Mouse (Mus musculus) adrenal gland, postnatal 36 days (tissue): ENCODE measurements around the gene Ripor2. TPM values are rescaled to one million over a fixed set of nuclear protein-coding genes. Genes with fewer than 3 reads are reported as not detected.

Experiments
- DNase-seq, 2 experiments: peaks; one replicate each; pipeline ENCODE4 v3.0.0; 2021; ENCODE audit warnings: mixed read lengths in 1 of 2
- total RNA-seq, 2 experiments: library from RNA; stranded (reverse); gene quantifications; 2 replicates each; pipeline ENCODE4 v1.2.3; 2021

The Ripor2 gene
- total RNA-seq, 2 experiments from 2014 or later: 2.6 to 4.2 TPM

DNA sequence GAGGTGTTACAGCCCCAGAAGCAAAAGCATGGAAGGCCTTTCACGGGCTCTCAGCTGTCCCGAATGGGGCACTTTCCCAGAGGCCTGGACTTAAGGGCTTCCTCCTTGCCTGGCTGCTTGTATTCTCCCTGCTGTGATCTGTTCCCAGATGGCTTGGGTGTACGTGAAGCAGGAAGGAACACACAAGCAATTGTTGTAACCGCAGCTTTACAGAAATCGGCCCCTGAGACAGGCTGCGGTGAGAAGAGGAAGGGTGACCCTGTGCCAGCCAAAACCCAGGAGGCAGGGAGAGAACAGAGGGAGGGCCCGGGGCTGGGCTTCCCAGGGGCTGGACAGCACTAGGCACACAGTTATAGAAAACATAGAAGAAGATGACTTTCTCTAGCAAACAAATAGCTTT is 129.0 kb downstream of the Ripor2 start:
- no peak for DNase-seq

DNA sequence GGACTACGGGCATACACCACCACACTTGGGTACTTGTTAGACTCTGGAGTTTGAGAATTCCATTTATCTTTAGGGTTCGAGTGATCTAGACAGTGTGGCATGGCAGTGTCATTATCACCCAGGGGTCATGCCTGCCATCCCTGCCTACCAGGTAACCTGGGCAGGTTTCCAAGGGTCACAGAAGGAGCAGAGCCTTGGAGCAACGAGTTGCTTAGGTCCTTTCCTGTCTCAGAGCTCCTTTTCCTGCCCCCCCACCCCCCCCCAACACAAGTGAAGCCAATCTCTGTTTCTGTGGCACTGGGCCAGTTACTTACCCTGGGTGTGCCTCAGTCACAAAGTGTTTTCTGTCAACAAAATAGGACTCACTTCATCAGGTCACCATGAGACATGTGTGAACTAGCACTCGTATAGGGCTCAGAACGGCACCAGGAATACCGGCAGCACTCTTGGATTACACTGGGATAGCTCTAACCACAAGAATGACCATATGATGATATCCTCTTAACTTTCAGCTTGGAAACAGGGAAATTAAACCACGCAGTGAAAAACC is 130.7 kb downstream of the Ripor2 start:
- DNase-seq: peak in 1 of 2 experiments; percentile 17

DNA sequence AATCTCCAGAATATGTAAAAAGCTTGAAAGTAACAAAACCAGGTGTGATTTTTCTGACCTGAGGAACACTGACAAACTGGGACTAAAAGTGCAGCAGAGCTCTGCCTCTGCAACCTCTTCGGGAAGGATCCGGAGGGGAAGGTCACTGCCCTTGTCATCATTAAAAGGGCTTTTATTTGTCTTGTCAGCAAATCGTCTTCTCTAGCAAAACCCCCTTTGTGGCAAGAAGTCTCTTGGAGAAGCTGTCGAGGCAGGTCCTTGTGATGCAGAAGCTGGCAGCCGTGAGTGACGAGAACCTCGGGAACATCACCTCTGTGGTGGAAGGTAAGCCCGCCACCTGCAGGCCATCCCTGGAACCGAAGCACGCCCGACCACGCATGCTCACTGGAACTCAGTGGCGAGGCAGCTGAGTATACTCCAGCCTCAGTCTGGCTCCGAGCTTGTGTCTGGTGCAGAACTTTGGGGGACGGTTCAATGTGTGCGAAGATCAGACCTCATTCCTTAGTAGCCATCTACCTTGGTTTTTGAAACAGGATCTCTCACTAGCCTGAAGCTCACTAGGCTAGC is 131.5 kb downstream of the Ripor2 start:
- DNase-seq: peak; percentile 92 to 93

- DNase-seq: peak in 1 of 2 experiments; percentile 38
Observed at GRCm38 (mm10) chr13:24714360-24714885, 132.4 kb downstream of the Ripor2 start.

GRCm38 (mm10) chr13:24715601-24716000 is 133.6 kb downstream of the Ripor2 start:
- DNase-seq: no peak

- DNase-seq: no peak
Observed at GRCm38 (mm10) chr13:24716441-24716840, 134.5 kb downstream of the Ripor2 start.

DNA sequence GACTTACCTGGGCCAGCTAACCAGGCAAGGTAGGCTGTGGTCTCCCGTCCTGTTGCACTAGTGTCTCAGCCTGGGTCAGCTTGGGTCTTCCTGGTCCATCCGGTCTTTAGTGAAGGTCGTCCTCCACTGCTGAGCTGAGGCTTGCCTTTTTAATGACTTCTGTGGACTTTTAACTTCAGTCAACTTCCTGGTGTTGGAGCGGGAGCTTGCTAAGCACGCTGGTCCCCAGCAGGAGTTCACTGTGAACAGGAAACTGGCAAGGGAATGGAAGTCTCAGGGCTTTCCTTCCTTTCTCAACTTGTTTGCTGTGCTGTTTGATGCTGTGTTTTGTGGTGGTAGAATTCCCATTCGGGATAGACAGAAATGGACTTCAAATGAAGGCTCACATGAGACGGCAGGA is 135.7 kb downstream of the Ripor2 start:
- no peak for DNase-seq

DNA sequence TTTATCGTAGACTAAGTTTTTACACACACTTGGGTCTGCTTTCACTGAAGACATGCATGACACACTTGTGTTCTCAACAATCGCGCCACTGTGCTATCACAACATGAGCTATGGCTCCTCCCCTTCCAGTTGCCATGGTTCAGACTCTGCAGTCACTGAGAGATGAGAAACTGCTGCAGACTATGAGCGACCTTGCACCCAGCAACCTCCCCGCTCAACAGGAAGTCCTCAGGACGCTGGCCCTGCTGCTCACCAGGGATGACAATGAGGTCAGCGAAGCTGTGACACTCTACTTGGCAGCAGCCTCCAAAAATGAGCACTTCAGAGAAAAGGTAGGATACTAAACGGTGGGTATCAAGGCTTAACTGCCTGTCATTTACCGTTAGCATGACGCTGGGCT is 139.5 kb downstream of the Ripor2 start:
- peak; percentile 74 to 78 for DNase-seq

DNA sequence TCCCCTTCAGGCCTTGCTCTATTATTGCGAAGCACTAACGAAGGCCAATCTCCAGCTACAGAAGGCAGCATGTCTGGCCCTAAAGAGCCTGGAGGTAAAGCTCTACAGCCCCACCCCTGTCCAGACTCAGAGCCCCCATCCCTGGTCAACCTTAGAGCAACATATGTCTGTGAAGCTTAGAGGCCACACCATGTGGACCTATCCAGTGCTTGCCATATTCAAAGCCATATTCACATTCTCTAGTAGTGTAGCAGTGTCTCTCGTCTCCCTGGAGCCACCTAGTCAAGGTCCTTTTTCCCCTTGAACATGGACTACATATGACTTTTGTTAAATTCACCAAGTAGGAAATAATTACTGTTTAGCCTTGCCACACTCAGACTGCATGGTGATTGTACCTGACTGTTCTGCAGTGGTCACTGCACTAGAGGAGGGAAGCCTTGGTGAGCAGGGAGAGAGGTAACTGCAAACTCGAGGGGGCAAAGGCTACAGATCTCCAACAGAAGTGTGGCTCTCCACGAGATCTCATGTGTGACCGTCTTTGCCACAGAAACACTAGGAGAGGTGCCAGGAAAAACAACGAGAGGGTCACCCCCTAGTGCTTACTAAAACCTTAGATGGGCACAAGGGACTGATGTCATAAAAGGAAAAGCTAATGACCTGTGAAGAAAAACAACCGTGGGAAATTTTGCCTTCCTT is 141.9 kb downstream of the Ripor2 start:
- no peak for DNase-seq

DNA sequence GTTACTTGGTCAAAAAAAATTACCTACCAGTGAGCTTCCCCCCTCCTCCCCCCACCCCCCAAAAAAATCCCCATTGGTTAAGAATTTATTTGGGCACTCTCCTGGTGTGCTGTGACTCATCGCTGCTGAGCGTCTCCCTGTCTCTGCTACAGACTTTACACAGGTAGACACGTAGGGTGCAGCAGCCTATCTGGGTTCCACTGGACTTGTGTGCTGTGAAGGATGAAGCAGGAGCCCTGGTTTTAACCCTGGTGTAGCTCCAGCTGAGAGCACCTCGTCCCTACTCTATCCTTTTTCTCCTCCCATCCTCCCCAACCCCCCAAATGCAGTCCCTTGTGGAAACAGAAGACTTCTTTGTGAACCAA is 142.4 kb downstream of the Ripor2 start:
- no peak for DNase-seq

DNA sequence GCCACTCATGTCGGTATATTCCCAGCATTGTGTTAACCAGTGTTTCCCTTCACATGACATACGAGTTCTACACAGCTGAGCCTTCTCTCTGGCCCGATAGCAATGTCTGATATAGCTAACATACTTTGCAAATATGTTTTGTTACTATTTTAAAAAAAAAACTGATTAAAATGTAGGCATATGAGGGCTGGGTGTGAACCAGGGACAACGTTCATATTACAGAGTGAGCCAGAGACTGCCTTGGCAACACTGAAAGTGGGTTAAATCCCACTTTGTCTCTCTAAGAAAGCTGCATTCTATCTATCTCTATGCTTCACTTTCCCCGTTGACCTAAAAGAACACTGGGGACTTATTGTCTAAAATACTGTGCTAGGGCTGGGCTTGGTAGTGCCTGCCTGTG is 147.1 kb downstream of the Ripor2 start:
- no peak for DNase-seq

DNA sequence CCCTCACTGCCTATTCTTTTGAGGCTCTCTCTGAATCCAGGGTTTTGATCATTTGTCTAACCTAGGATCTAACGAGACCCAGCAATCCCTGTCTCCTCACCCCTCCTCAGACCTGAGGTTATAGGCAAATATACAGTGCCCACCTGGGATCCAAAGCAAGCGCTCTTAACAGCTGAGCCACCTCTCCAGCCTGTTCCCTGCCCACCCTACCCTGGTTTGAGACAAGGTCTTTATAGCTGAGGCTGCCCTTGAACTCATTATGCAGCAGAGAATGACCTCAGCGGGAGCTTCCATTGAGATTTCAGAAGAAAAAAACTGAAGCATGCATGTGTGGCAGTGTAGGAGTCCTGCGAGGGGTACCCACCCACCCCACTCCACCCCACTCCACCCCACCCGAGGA is 152.5 kb downstream of the Ripor2 start:
- no peak for DNase-seq

DNA sequence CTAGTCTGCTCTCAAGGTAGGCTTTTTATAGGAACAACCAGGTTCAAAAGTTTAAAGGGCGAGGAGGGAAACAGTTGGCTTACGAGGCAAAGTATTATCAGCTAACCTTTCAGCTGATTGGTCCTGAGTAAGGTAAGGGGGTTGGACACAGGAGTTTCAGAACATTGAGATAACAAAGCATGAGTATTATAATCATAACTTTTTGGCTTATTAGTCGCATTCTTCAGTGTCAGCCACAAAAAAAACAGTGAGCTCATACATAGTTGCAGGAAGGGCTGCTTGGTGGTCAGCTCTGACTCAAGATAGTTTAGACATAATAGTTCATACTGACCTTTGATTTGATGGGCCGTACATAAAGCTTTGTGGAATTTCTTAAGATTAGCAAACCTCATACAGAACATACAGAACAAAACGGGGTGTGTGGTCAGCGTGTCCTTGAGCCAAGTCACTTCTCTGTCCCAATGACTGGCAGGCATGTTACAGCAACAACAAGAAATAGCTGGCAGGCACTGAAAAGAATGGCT is 153.7 kb downstream of the Ripor2 start:
- peak; percentile 30 to 50 for DNase-seq

DNA sequence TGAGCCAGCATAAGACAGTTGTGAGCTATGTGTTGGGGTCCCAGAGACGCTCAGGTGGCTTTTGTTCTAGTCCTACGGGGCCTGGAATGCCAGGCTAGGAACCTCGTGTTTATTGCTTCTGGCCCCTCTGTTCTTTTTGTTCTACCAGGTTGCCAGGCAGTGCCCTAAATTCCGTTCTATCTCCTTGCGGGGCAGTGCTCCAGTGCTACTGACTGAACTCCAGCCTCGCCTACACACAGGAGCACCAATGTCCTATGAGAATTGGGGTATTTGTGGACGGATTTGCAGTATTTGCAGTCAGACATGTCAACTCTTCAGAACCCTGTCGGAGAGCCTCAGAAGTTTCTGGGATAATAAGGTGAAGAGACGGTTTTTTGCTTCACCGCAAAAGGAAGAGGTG is 159.0 kb downstream of the Ripor2 start, which contains the start of gene Armh2:
Gene Armh2, plus strand, starts transcription at position 205 of the 400 bp plus-strand sequence.
- DNase-seq: no peak

DNA sequence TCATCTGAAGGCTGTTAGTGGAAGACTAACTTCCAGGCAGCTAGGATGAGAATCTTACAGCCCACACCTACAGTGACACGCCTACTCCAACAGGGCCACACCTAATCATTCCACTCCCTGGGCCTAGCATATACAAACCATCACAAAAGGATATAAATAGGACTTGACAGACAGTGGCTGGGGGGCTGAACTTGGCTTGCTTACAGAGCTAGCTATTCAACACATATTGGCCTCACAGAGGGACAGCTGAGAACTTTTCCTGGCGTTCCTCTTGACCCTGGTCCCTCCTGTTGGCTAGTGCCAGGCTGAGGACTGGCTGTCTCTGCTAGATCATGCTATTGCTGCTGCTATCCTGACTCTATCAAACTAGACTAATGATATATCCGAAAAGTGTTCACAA is 165.8 kb downstream of the Ripor2 start:
- DNase-seq: no peak

GRCm38 (mm10) chr13:24750807-24751206 is 168.8 kb downstream of the Ripor2 start:
- DNase-seq: no peak

DNA sequence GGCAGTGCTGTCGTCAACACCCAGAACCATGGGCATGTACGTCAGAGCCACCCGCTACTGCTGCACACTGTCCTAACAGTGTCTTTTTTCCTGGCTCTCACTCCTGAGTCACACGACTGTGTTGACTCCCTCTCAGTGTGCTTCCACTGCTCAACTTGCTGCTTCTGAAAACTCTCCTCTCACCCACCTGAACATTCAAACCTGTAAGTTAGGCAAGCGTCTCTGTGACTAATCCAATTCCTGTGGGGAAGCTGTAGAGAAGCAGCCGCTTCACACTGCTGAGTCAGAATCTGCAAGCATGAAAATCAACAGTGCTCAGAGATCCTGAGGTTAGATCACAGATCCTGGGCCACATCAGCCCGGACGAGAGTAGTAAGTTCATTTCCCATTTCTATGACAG is 169.4 kb downstream of the Ripor2 start:
- DNase-seq: no peak

DNA sequence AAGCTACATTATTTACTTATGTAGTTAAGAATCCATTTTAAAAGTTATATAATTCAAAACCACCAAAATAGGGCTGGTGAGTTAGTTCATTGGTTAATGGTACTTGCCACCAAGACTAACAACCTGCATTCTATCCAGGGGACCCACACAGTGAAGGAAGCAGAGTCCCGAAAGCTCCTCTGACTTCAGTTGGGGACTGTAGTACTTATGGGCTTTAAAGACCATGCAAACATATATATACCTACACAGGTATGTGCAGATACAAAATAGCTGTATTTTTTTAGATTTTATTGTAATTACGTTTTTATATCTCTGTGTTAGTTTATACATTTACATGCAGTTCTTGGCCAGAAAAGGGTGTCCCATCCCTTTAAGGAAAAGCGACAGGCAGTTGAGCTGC is 174.8 kb downstream of the Ripor2 start:
- no peak for DNase-seq

GRCm38 (mm10) chr13:24757820-24758564 is 176.0 kb downstream of the Ripor2 start:
- no peak for DNase-seq

DNA sequence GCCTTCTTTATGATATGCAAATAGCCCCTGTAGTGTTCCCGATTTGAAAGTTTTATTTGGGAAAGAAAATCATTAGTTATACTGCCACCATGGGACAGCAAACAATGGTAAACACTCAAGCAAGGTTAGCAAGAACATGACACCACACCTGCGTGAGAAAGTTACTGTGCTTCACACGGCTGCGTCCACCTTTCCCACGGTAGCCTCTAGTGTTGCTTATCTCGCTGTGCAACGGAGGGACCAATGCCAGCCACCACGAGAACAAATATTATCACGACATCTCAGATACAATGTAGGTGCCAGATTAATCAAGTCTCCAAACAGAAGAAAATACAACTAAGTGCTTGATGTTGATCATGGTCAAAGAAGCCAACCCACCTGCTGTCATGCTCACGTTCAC is 177.5 kb downstream of the Ripor2 start:
- no peak for DNase-seq

DNA sequence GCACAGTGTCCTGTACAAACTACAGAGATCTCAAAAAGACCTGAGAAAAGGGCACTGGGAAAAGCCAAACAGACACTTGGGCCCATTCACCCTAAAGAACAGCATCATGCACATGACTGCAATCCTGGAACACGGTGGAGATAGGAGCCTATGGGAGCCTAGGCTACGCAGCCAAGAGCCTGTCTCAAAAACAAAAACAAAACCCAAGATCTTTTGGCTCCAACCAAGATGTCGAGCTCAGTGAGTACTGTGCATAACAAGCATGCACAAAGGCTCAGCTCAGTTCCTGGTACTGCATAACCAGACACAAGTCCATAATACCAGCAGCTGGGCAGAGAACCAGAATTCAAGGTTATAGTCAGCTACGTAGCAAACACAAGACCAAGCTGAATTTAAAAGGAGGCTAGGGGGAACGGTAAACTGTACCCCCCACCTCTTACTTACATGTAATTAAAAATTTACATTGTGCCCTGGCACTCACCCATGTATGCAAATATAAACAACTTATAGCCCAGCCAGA is 178.4 kb downstream of the Ripor2 start:
- DNase-seq: no peak

- DNase-seq: no peak
Observed at GRCm38 (mm10) chr13:24761083-24761402, 179.1 kb downstream of the Ripor2 start.
